Mouse (Mus musculus) spleen, adult 2 months (tissue): ENCODE data around the gene Slc5a1. TPM values are rescaled to one million over a fixed set of nuclear protein-coding genes. Genes with fewer than 3 reads are reported as not detected.

Experiments used
- DNase-seq, 2 experiments: peaks; one replicate each; pipeline versions ENCODE4 v3.0.0 to v3.0.0-alpha.2; 2012 to 2021; ENCODE audit warnings: low spot score in 2 of 2, low read depth in 1 of 2
- H3K27ac ChIP-seq: fragments of 200-500 bp; 2 replicates; pipeline ENCODE4 v1.5.1; 2012; ENCODE audit warnings: low read length, inconsistent platforms; ENCODE audit not compliant: insufficient read depth
- H3K27me3 ChIP-seq: fragments of 200-500 bp; 2 replicates; pipeline ENCODE4 v1.6.1; 2012; ENCODE audit warnings: mild to moderate bottlenecking, moderate library complexity, low read length, inconsistent platforms; ENCODE audit not compliant: control insufficient read depth, insufficient read depth
- H3K36me3 ChIP-seq: fragments of 200-500 bp; 2 replicates; pipeline ENCODE4 v1.6.1; 2012; ENCODE audit warnings: mild to moderate bottlenecking, low read length, inconsistent platforms; ENCODE audit not compliant: control insufficient read depth, insufficient read depth
- H3K4me1 ChIP-seq: fragments of 200-500 bp; 2 replicates; pipeline ENCODE4 v1.6.1; 2011; ENCODE audit warnings: inconsistent platforms; ENCODE audit not compliant: control insufficient read depth, insufficient read depth, insufficient read length
- H3K4me3 ChIP-seq: fragments of 200-500 bp; 2 replicates; pipeline ENCODE4 v1.5.1; 2011; ENCODE audit warnings: mild to moderate bottlenecking, inconsistent platforms; ENCODE audit not compliant: insufficient read depth, insufficient read length; ENCODE audit errors: extremely low read depth
- CTCF ChIP-seq: fragments of 200-500 bp; IDR thresholded peaks from 2 replicates; pipeline ENCODE4 v1.5.1; 2011; ENCODE audit warnings: mild to moderate bottlenecking, inconsistent platforms; ENCODE audit not compliant: insufficient read depth, insufficient read length, insufficient replicate concordance; ENCODE audit errors: extremely low read depth
- POLR2A ChIP-seq: fragments of 200-500 bp; IDR thresholded peaks from 2 replicates; pipeline ENCODE4 v1.6.1; 2011; ENCODE audit warnings: low read depth, low read length, inconsistent platforms
- WGBS: fragments of 180-500 bp; shearing (Covaris S2); methylation state at CpG from one replicate; pipeline ENCODE4 v1.1.7; 2018; 5-methylcytosine and 5-hydroxymethylcytosine counted together
- polyA plus RNA-seq: library from polyadenylated mRNA; depleted of rRNA; stranded (reverse); fragments of >200 nt; gene quantifications from 2 replicates; pipeline ENCODE4 v1.2.3, GENCODE M21; 2012

Gene Slc5a1
- polyA plus RNA-seq, 1 experiment, result 0.05 TPM

GRCm38 (mm10) chr5:33123658-33124057, 19.6 kb downstream of the Slc5a1 start:
- TF ChIP-seq POLR2A, result no peak
- no peak for DNase-seq
- H3K27ac ChIP-seq, result no peak overlapping the region
- no peaks in the 10 kb centered on the region for H3K36me3 ChIP-seq
- H3K4me1 ChIP-seq, result no peaks in the 10 kb centered on the region
- H3K27me3 ChIP-seq, result no peaks in the 10 kb centered on the region
- WGBS, result 76% methylated on average over 3 of the region's 3 CpGs
- H3K4me3 ChIP-seq, result no peak overlapping the region

GRCm38 (mm10) chr5:33125318-33125717, 21.3 kb downstream of the Slc5a1 start:
- WGBS, result 53% methylated on average over 4 of the region's 4 CpGs
- TF ChIP-seq CTCF (no peak), POLR2A (no peak)
- Histone ChIP-seq H3K27me3 (no peaks in the 10 kb centered on the region), H3K36me3 (no peaks in the 10 kb centered on the region), H3K27ac (no peak overlapping the region), H3K4me3 (no peak overlapping the region), H3K4me1 (no peaks in the 10 kb centered on the region)
- no peak for DNase-seq

- no peak for TF ChIP-seq POLR2A
- no peak for TF ChIP-seq CTCF
- Histone ChIP-seq H3K27ac (no peak overlapping the region), H3K4me3 (no peak overlapping the region), H3K36me3 (no peaks in the 10 kb centered on the region), H3K27me3 (no peaks in the 10 kb centered on the region), H3K4me1 (no peaks in the 10 kb centered on the region)
- WGBS, result 91% methylated on average over 4 of the region's 4 CpGs
- DNase-seq, result no peak
These were observed 30.1 kb downstream of the Slc5a1 start for GRCm38 (mm10) chr5:33134132-33134531.

GRCm38 (mm10) chr5:33135611-33136010, 31.6 kb downstream of the Slc5a1 start:
- Histone ChIP-seq H3K27ac (no peak overlapping the region), H3K4me3 (no peak overlapping the region), H3K36me3 (no peaks in the 10 kb centered on the region), H3K27me3 (no peaks in the 10 kb centered on the region), H3K4me1 (no peaks in the 10 kb centered on the region)
- DNase-seq, result no peak
- WGBS, result 87% methylated on average over 5 of the region's 5 CpGs
- no peak for TF ChIP-seq POLR2A
- TF ChIP-seq CTCF, result no peak

- DNase-seq, result peak; percentile 9 to 19
- TF ChIP-seq POLR2A (no peak), CTCF (no peak)
These were observed 38.9 kb downstream of the Slc5a1 start for GRCm38 (mm10) chr5:33142790-33143455.

GRCm38 (mm10) chr5:33144025-33144424, 40.0 kb downstream of the Slc5a1 start:
- Histone ChIP-seq H3K27ac (no peak overlapping the region), H3K4me1 (no peaks in the 10 kb centered on the region), H3K36me3 (no peaks in the 10 kb centered on the region), H3K4me3 (no peak overlapping the region), H3K27me3 (no peaks in the 10 kb centered on the region)
- peak; percentile 10; the same call in 1 of the 2 replicates for TF ChIP-seq CTCF
- TF ChIP-seq POLR2A, result no peak
- 30% methylated on average over 5 of the region's 5 CpGs for WGBS
- no peak for DNase-seq

More at GRCm38 (mm10) chr5:33142790-33143455, 38.9 kb downstream of the Slc5a1 start:
- H3K4me3 ChIP-seq, result no peak overlapping the region
- 20% methylated on average over 7 of the region's 7 CpGs for whole genome bisulfite sequencing
- H3K27ac ChIP-seq, result no peak overlapping the region
- no peaks in the 10 kb centered on the region for H3K4me1 ChIP-seq
- no peaks in the 10 kb centered on the region for H3K27me3 ChIP-seq
- H3K36me3 ChIP-seq, result no peaks in the 10 kb centered on the region

GRCm38 (mm10) chr5:33146837-33147236, 42.8 kb downstream of the Slc5a1 start:
- H3K36me3 ChIP-seq, result no peaks in the 10 kb centered on the region
- no peak for DNase-seq
- H3K4me3 ChIP-seq, result no peak overlapping the region
- no peaks in the 10 kb centered on the region for H3K27me3 ChIP-seq
- TF ChIP-seq CTCF (no peak), POLR2A (no peak)
- no peaks in the 10 kb centered on the region for H3K4me1 ChIP-seq
- WGBS, result 87% methylated on average over 9 of the region's 9 CpGs
- H3K27ac ChIP-seq, result no peak overlapping the region
